Mouse (Mus musculus): ENCODE measurements around the gene Krtap4-7.
"Not testable (repeated sequence)": the region's sequence is repeated elsewhere in the genome, so short reads cannot be mapped to it uniquely, and the experiment has no call there.

Gene Krtap4-7

DNA sequence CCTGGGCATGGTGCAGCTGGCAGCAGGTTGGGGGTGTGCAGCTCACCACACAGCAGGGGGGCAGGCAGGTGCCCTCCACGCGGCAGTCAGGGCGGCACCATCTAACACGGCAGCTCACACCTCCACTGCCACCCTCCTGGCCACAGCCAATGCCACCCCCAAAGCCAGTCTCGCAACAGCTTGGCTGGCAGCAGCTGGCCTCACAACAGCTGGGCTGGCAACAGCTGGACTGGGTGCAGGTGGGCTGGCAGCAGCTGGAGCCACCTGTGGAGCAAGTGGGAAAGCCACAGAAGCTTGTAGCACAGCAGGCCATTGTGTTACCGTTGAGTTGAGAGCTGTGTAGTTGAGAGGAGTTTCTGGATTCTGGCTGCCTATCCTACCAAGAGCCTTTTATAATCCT lies 46.1 kb downstream of the Krtap4-7 start, which contains the start of gene Krtap9-3:
Krtap9-3 (minus strand) TSS at position 364 of the 400 bp plus-strand sequence.
- not testable (repeated sequence) for DNase-seq (ENCODE audit: low spot score)
